Mouse (Mus musculus): Measurements from ENCODE around the gene Ccdc159. TPM values are rescaled to one million over a fixed set of nuclear protein-coding genes. Genes with fewer than 3 reads are reported as not detected.

Ccdc159 gene
- polyA plus RNA-seq, 1 experiment from 2014 or later: 3.0 TPM

DNA sequence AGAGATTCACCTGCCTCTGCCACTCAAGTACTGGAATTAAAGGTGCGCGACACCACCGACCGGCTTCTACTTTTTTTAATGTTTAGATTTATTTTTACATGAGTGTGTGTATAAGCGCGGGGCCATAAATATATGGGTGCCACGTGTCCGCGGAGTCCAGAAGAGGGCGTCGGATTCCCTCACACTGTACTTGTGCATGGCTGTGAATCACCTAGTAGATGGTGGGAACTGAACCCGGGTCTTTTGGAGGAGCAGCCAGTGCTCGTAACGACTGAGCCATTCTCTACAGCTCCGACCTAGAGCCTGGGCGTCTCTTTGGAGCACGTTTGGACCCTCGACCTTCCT is 27.9 kb downstream of the Ccdc159 start:
- Histone ChIP-seq H3K4me1 (ENCODE audit: control insufficient read depth in 2 of 2, insufficient read depth in 2 of 2, low read length in 2 of 2) (peaks cover 3 to 10% of the 10 kb centered on the region in 2 experiments; a peak in 2 of 4 replicates), H3K27me3 (ENCODE audit: control insufficient read depth, insufficient read depth, low read length) (0 out of 2 replicates have a peak, but pooled peaks cover under 1% of the 10 kb centered on the region), H3K9me3 (ENCODE audit: control insufficient read depth, low read length) (no peaks in the 10 kb centered on the region), H3K36me3 (ENCODE audit: control insufficient read depth, insufficient read depth, low read length) (0 out of 2 replicates have a peak, but pooled peaks cover 9% of the 10 kb centered on the region), H3K9ac (ENCODE audit: low read length) (peak overlapping the region; percentile 77), H3K4me2 (ENCODE audit: low read length) (peak overlapping the region; percentile 69), H3K4me3 (ENCODE audit: control insufficient read depth in 1 of 2, insufficient read depth in 1 of 2, low read depth in 1 of 2, low read length in 2 of 2) (peak overlapping the region; percentile 59 to 74), H3K27ac (replicated peaks in 1 of 2; ENCODE audit: control insufficient read depth in 1 of 2, insufficient read depth in 1 of 2, low read depth in 2 of 2, low read length in 2 of 2) (peak overlapping the region; percentile 78 to 86)
- 2% methylated on average over 18 of the region's 18 CpGs for WGBS
- 0 out of 2 replicates have a peak, but pooled peaks have one; percentile 36 for ATAC-seq (ENCODE audit: insufficient number of reproducible peaks, insufficient read depth, low FRiP score, low read depth)

DNA sequence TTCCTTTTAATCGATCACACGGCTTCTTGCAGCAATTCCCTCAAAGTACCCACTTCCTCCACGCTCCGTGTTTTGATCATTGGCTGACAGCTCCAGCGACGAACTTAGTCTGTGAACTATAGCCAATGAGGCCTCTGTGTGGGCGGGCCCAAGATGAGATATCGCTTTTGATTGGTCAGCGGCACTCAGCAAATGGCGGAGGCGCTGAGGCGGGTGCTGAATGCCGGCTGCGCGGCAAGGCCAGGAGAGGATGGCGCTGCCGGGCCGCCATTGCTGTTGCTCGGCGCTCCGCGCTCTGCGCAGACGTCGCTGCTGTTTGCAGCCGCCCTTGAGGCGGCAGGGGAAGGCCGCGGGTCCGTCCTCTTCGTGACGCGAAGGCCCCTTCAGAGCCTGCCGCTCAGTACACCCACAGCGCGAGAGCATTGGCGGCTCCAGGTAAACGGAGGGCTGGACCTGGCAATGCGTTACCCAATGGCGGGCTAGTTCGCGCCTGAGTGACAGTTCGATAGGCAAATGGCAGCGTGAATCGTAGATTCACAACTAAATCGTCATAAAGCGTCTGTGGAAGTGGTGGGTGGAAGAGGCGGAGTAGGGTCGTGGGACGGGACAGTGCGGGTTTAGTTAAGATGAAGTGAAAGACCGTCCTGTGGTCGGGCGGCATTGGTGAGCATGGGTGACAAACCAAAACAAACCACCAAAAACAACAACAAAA is 28.5 kb downstream of the Ccdc159 start, which contains the start of gene Swsap1:
Gene Swsap1, plus strand, starts transcription at position 186 of the 712 bp plus-strand sequence.
- no peaks in the 10 kb centered on the region for H3K9me3 ChIP-seq (ENCODE audit: control insufficient read depth, low read length)
- peak within 1 kb of the TSS; percentile 59 to 74 for H3K4me3 ChIP-seq (ENCODE audit: control insufficient read depth in 1 of 2, insufficient read depth in 1 of 2, low read depth in 1 of 2, low read length in 2 of 2)
- H3K27ac ChIP-seq (replicated peaks in 1 of 2; ENCODE audit: control insufficient read depth in 1 of 2, insufficient read depth in 1 of 2, low read depth in 2 of 2, low read length in 2 of 2): peak within 1 kb of the TSS; percentile 86 to 91
- ATAC-seq (ENCODE audit: insufficient number of reproducible peaks, insufficient read depth, low FRiP score, low read depth): peak; percentile 96
- peaks cover 6% of the 10 kb centered on the region for H3K27me3 ChIP-seq (ENCODE audit: control insufficient read depth, insufficient read depth, low read length)
- under 1% methylated on average over 53 of the region's 54 CpGs for WGBS
- peak within 1 kb of the TSS; percentile 69 for H3K4me2 ChIP-seq (ENCODE audit: low read length)
- peaks cover 3 to 12% of the 10 kb centered on the region in 2 experiments; a peak in 3 of 4 replicates for H3K4me1 ChIP-seq (ENCODE audit: control insufficient read depth in 2 of 2, insufficient read depth in 2 of 2, low read length in 2 of 2)
- H3K9ac ChIP-seq (ENCODE audit: low read length): peak within 1 kb of the TSS; percentile 77
- H3K36me3 ChIP-seq (ENCODE audit: control insufficient read depth, insufficient read depth, low read length): 0 out of 2 replicates have a peak, but pooled peaks cover 9% of the 10 kb centered on the region

DNA sequence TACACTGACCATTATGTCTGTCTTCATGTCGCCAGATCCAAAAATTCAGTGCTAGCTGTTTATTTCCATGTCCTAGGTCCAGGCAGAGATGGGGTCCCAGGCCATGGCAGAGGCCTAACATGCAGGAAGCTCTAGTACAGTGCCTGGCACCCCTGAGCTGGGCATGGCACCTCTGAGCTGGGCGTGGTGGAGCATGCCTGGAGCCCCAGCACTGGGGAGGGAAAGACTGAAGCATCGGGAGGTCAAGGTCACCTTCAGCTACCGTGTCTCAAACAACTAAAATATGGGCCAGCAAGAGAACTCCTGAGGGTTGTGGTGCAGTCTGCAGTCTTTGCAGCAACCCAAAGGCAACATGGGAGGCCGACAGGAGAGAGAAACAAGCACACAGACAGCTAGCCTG is 31.1 kb downstream of the Ccdc159 start:
- WGBS: 64% methylated on average over 5 of the region's 5 CpGs
- H3K27ac ChIP-seq (replicated peaks in 1 of 2; ENCODE audit: control insufficient read depth in 1 of 2, insufficient read depth in 1 of 2, low read depth in 2 of 2, low read length in 2 of 2): no peak overlapping the region
- 0 out of 2 replicates have a peak, but pooled peaks cover 9% of the 10 kb centered on the region for H3K36me3 ChIP-seq (ENCODE audit: control insufficient read depth, insufficient read depth, low read length)
- no peaks in the 10 kb centered on the region for H3K9me3 ChIP-seq (ENCODE audit: control insufficient read depth, low read length)
- no peak overlapping the region for H3K9ac ChIP-seq (ENCODE audit: low read length)
- peaks cover 16 to 36% of the 10 kb centered on the region in 2 experiments for H3K4me1 ChIP-seq (ENCODE audit: control insufficient read depth in 2 of 2, insufficient read depth in 2 of 2, low read length in 2 of 2)
- H3K4me2 ChIP-seq (ENCODE audit: low read length): no peak overlapping the region
- peaks cover 19% of the 10 kb centered on the region for H3K27me3 ChIP-seq (ENCODE audit: control insufficient read depth, insufficient read depth, low read length)
- no peak for ATAC-seq (ENCODE audit: insufficient number of reproducible peaks, insufficient read depth, low FRiP score, low read depth)
- no peak overlapping the region for H3K4me3 ChIP-seq (ENCODE audit: control insufficient read depth in 1 of 2, insufficient read depth in 1 of 2, low read depth in 1 of 2, low read length in 2 of 2)

DNA sequence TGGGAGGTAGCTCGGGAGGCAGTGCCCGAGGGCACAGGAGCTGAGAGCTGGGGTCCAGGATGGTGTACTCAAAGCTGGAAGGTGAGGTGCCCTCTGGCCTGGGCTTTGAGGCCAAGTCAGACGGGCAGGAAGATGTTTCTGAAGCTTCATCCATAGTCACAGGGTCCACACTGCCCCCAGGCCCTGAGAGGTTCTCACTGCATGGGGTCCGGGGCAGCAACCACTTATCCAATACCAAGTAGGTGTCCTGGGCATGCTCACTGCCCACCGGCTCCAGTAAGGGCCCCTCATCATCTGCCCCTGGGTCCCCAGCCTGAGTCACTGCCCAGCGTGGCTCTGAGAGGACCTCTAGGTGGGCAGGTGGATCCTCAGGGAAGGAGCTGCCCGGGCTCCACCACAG is 32.0 kb downstream of the Ccdc159 start:
- Histone ChIP-seq H3K36me3 (ENCODE audit: control insufficient read depth, insufficient read depth, low read length) (0 out of 2 replicates have a peak, but pooled peaks cover 9% of the 10 kb centered on the region), H3K4me1 (ENCODE audit: control insufficient read depth in 2 of 2, insufficient read depth in 2 of 2, low read length in 2 of 2) (peaks cover 20 to 42% of the 10 kb centered on the region in 2 experiments), H3K9ac (ENCODE audit: low read length) (no peak overlapping the region), H3K27ac (replicated peaks in 1 of 2; ENCODE audit: control insufficient read depth in 1 of 2, insufficient read depth in 1 of 2, low read depth in 2 of 2, low read length in 2 of 2) (no peak overlapping the region), H3K27me3 (ENCODE audit: control insufficient read depth, insufficient read depth, low read length) (peaks cover 19% of the 10 kb centered on the region), H3K4me2 (ENCODE audit: low read length) (no peak overlapping the region), H3K9me3 (ENCODE audit: control insufficient read depth, low read length) (no peaks in the 10 kb centered on the region), H3K4me3 (ENCODE audit: control insufficient read depth in 1 of 2, insufficient read depth in 1 of 2, low read depth in 1 of 2, low read length in 2 of 2) (no peak overlapping the region)
- WGBS: 91% methylated on average over 7 of the region's 7 CpGs
- ATAC-seq (ENCODE audit: insufficient number of reproducible peaks, insufficient read depth, low FRiP score, low read depth): no peak

DNA sequence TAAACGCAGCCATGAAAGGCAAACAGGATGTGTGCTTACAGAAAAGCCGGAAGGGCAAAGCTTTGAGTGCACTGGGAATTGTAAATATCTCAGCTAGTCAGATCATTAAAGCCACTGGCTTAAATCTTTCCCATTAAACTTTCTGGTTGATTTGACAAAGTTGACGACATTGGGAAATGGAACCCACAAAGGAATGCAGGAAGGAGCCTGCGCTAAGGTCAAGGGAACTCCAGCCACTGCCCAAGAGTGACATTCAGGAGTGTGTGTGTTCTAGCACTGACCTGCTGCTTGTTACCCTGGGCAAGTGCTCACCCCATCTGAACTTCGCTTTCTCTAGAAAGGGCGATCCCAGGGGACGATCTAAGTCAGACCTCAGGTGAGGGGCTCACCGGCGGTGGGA is 32.9 kb downstream of the Ccdc159 start:
- Histone ChIP-seq H3K4me1 (ENCODE audit: control insufficient read depth in 2 of 2, insufficient read depth in 2 of 2, low read length in 2 of 2) (peaks cover 20 to 42% of the 10 kb centered on the region in 2 experiments), H3K4me3 (ENCODE audit: control insufficient read depth in 1 of 2, insufficient read depth in 1 of 2, low read depth in 1 of 2, low read length in 2 of 2) (no peak overlapping the region), H3K36me3 (ENCODE audit: control insufficient read depth, insufficient read depth, low read length) (0 out of 2 replicates have a peak, but pooled peaks cover 9% of the 10 kb centered on the region), H3K27ac (replicated peaks in 1 of 2; ENCODE audit: control insufficient read depth in 1 of 2, insufficient read depth in 1 of 2, low read depth in 2 of 2, low read length in 2 of 2) (no peak overlapping the region), H3K9me3 (ENCODE audit: control insufficient read depth, low read length) (no peaks in the 10 kb centered on the region), H3K27me3 (ENCODE audit: control insufficient read depth, insufficient read depth, low read length) (peaks cover 19% of the 10 kb centered on the region), H3K4me2 (ENCODE audit: low read length) (peak overlapping the region; percentile 77; the same call in 1 of the 2 replicates), H3K9ac (ENCODE audit: low read length) (no peak overlapping the region)
- WGBS: 55% methylated on average over 9 of the region's 9 CpGs
- ATAC-seq (ENCODE audit: insufficient number of reproducible peaks, insufficient read depth, low FRiP score, low read depth): no peak

DNA sequence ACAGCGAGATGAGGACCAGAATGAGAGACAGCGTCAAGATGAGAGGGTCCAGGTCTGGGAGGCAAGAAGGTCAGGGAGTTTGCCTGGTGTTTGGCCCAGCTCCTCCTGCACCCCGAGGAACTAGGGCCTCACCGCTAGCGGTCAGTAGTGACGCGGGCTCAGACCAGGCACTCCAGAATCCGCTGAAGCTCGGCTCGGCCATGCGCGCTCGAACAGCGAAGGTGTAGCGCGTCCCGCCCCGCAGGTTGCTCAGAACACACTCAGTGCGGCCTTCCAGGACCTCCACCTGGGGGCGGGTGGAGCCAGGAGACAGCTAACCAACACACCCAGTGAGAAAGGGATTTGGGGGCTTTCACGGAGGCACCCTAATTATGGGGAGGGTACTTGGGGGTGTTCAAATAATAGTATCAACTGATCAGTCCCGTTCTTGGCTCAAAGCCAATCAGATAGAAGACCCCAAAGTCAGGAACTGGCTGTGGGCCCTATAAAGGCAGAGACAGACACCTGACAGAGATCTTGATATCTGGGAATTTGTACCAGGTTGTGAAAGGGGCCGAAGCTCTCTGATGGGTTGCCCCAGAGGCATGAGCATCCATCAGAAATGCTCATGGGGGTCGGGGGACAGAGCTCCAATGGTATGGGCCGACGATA is 33.4 kb downstream of the Ccdc159 start:
- H3K4me3 ChIP-seq (ENCODE audit: control insufficient read depth in 1 of 2, insufficient read depth in 1 of 2, low read depth in 1 of 2, low read length in 2 of 2): no peak overlapping the region; a peak in 1 of 4 replicates

DNA sequence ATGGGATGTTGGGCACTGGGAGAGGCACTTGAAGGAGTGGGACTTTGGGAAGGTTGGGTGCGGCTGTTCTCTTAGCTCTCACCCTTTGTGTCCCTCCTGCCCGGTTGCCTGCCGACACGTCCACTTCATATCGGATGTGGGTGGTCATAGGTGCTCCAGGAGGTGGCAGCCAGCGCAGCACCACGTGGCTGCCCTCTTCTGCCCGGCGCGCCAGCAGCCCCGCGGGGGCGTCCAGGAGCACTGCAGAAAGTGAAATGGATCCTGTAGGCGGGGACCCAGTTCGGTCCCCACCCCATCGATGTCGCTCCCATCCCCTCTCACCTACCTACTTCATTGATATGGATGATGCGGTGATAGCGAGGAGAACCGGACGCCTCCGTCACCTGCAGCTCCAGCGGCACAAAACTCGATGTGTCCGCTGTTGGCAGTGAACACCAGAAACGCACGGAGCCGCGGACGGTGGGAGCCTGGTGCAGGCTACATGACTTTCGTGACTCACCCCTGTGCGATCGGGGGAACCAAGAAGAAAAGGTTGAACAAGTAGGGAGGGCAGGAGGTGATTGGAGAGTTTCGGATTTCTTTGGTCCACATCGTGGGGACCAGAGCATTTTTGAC is 34.2 kb downstream of the Ccdc159 start:
- peaks cover 19% of the 10 kb centered on the region for H3K27me3 ChIP-seq (ENCODE audit: control insufficient read depth, insufficient read depth, low read length)
- peak overlapping the region; percentile 77 for H3K4me2 ChIP-seq (ENCODE audit: low read length)
- no peak overlapping the region for H3K27ac ChIP-seq (replicated peaks in 1 of 2; ENCODE audit: control insufficient read depth in 1 of 2, insufficient read depth in 1 of 2, low read depth in 2 of 2, low read length in 2 of 2)
- H3K4me1 ChIP-seq (ENCODE audit: control insufficient read depth in 2 of 2, insufficient read depth in 2 of 2, low read length in 2 of 2): peaks cover 20 to 39% of the 10 kb centered on the region in 2 experiments
- ATAC-seq (ENCODE audit: insufficient number of reproducible peaks, insufficient read depth, low FRiP score, low read depth): no peak
- peak overlapping the region; percentile 31 to 46 for H3K4me3 ChIP-seq (ENCODE audit: control insufficient read depth in 1 of 2, insufficient read depth in 1 of 2, low read depth in 1 of 2, low read length in 2 of 2)
- WGBS: 2% methylated on average over 35 of the region's 35 CpGs
- 0 out of 2 replicates have a peak, but pooled peaks cover 9% of the 10 kb centered on the region for H3K36me3 ChIP-seq (ENCODE audit: control insufficient read depth, insufficient read depth, low read length)
- peak overlapping the region; percentile 67; the same call in 1 of the 2 replicates for H3K9ac ChIP-seq (ENCODE audit: low read length)
- no peaks in the 10 kb centered on the region for H3K9me3 ChIP-seq (ENCODE audit: control insufficient read depth, low read length)

More for the DNA sequence above, 33.4 kb downstream of the Ccdc159 start:
- H3K4me2 ChIP-seq (ENCODE audit: low read length): peak overlapping the region; percentile 77
- no peaks in the 10 kb centered on the region for H3K9me3 ChIP-seq (ENCODE audit: control insufficient read depth, low read length)
- no peak overlapping the region for H3K27ac ChIP-seq (replicated peaks in 1 of 2; ENCODE audit: control insufficient read depth in 1 of 2, insufficient read depth in 1 of 2, low read depth in 2 of 2, low read length in 2 of 2)
- 0 out of 2 replicates have a peak, but pooled peaks cover 9% of the 10 kb centered on the region for H3K36me3 ChIP-seq (ENCODE audit: control insufficient read depth, insufficient read depth, low read length)
- peaks cover 19% of the 10 kb centered on the region for H3K27me3 ChIP-seq (ENCODE audit: control insufficient read depth, insufficient read depth, low read length)
- WGBS: 13% methylated on average over 26 of the region's 26 CpGs
- no peak overlapping the region for H3K9ac ChIP-seq (ENCODE audit: low read length)
- ATAC-seq (ENCODE audit: insufficient number of reproducible peaks, insufficient read depth, low FRiP score, low read depth): no peak
- peaks cover 20 to 42% of the 10 kb centered on the region in 2 experiments for H3K4me1 ChIP-seq (ENCODE audit: control insufficient read depth in 2 of 2, insufficient read depth in 2 of 2, low read length in 2 of 2)

Data from heart, embryonic 14.5 days (tissue).